Mouse (Mus musculus) megakaryocyte, embryonic 14.5 days (primary cell): ENCODE data around the gene Gm20509.

Experiments used
- FLI1 ChIP-seq: IDR thresholded peaks from 2 replicates; pipeline ENCODE4 v1.6.1; 2012; ENCODE audit warnings: low read length, inconsistent platforms, mixed read lengths
- GATA1 ChIP-seq: IDR thresholded peaks from 3 replicates; pipeline ENCODE4 v1.6.1; 2012; ENCODE audit warnings: mixed read lengths, low read length, inconsistent platforms, borderline replicate concordance

DNA sequence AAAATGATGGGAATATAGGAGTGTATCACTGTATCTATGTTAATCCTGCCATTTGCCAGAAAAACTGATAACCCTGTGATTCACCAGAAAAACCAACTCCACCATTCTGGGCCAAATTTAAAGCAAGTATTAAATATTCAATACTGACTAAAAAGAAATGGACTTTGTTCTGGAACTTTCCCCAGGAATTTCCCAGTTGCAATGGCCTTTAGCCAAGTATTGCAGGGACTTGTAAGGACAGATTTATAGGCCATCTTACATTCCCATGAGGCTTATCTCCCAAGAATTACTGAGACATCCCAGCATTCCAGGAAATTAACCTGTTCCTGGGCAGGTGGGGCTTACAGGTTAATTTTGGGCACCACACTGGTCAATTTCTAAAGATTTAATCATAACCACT, 3.5 kb downstream of the Gm20509 start:
- TF ChIP-seq GATA1 (no peak), FLI1 (no peak)
